Mouse (Mus musculus) embryonic fibroblast, embryonic 13.5 days (primary cell): Measurements from ENCODE around the gene Ddx55.

Source experiments
- CTCF ChIP-seq: IDR thresholded peaks from 2 replicates; pipeline ENCODE4 v1.5.1; 2011; ENCODE audit warnings: mild to moderate bottlenecking, control low read depth, low read length, moderate library complexity, borderline replicate concordance; ENCODE audit not compliant: insufficient read depth
- POLR2A ChIP-seq: IDR thresholded peaks from 2 replicates; pipeline ENCODE4 v1.6.1; 2011; ENCODE audit warnings: low read depth, mild to moderate bottlenecking, control low read depth, low read length, moderate library complexity

DNA sequence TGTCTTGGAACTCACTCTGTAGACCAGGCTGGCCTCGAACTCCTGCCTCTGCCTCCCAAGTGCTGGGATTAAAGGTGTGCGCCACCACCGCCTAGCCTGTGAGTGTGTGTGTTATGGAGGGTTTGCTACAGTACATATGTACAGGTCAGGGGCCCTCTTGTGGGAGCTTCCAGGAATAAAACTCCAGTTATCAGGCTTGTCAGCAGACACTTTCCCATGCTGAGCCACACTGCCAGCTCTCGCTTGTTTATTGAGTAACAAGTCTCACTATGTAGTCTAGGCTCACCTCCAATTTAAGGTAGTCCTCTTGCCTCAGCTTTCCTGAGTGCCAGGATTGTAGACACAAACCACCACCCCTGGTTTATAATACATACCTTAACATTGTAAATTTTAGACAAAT is 51.6 kb downstream of the Ddx55 start:
- TF ChIP-seq POLR2A (no peak), CTCF (no peak)
